Mouse (Mus musculus): ENCODE measurements around the gene Bcl9. TPM values are rescaled to one million over a fixed set of nuclear protein-coding genes. Genes with fewer than 3 reads are reported as not detected.
A peak's percentile ranks its signal among the peaks of the same experiment; 100 is the strongest.

Bcl9 gene
- polyA plus RNA-seq, 1 experiment from 2014 or later, result 59.8 TPM

GRCm38 (mm10) chr3:97231857-97232256 lies 65.9 kb downstream of the Bcl9 start:
- WGBS, result 94% methylated on average over 9 of the region's 9 CpGs

GRCm38 (mm10) chr3:97230631-97231404 lies 66.9 kb downstream of the Bcl9 start:
- no peak overlapping the region for H3K27ac ChIP-seq (ENCODE audit: low read depth, low read length)
- H3K9me3 ChIP-seq (ENCODE audit: control insufficient read depth, low read length), result no peaks in the 10 kb centered on the region; the same call in 1 of the 2 replicates
- ATAC-seq (ENCODE audit: low FRiP score), result no peak
- DNase-seq (ENCODE audit: low spot score, missing footprints), result peak; percentile 81
- no peak overlapping the region for H3K9ac ChIP-seq (ENCODE audit: low read length)
- no peak overlapping the region for H3K4me3 ChIP-seq (ENCODE audit: low read depth, low read length)
- no peak overlapping the region for H3K4me2 ChIP-seq
- no peaks in the 10 kb centered on the region for H3K36me3 ChIP-seq (ENCODE audit: control insufficient read depth, insufficient read depth, low read length)
- no peaks in the 10 kb centered on the region for H3K27me3 ChIP-seq (ENCODE audit: control insufficient read depth, insufficient read depth, low read length)
- 96% methylated on average over 5 of the region's 5 CpGs for WGBS
- peaks cover 18% of the 10 kb centered on the region for H3K4me1 ChIP-seq (ENCODE audit: control insufficient read depth, insufficient read depth, low read length)

More at GRCm38 (mm10) chr3:97231857-97232256, 65.9 kb downstream of the Bcl9 start:
- ATAC-seq (ENCODE audit: low FRiP score) (no peak), DNase-seq (ENCODE audit: low spot score, missing footprints) (no peak)
- no peaks in the 10 kb centered on the region for H3K36me3 ChIP-seq (ENCODE audit: control insufficient read depth, insufficient read depth, low read length)
- no peak overlapping the region for H3K27ac ChIP-seq (ENCODE audit: low read depth, low read length)
- no peak overlapping the region for H3K9ac ChIP-seq (ENCODE audit: low read length)
- peaks cover 10% of the 10 kb centered on the region for H3K4me1 ChIP-seq (ENCODE audit: control insufficient read depth, insufficient read depth, low read length)
- H3K9me3 ChIP-seq (ENCODE audit: control insufficient read depth, low read length), result no peaks in the 10 kb centered on the region; the same call in 1 of the 2 replicates
- H3K27me3 ChIP-seq (ENCODE audit: control insufficient read depth, insufficient read depth, low read length), result no peaks in the 10 kb centered on the region
- H3K4me3 ChIP-seq (ENCODE audit: low read depth, low read length), result no peak overlapping the region
- no peak overlapping the region for H3K4me2 ChIP-seq

GRCm38 (mm10) chr3:97228457-97228856 lies 69.3 kb downstream of the Bcl9 start:
- Histone ChIP-seq H3K9ac (ENCODE audit: low read length) (peak overlapping the region; percentile 73), H3K9me3 (ENCODE audit: control insufficient read depth, low read length) (no peaks in the 10 kb centered on the region; the same call in 1 of the 2 replicates), H3K4me3 (ENCODE audit: low read depth, low read length) (peak overlapping the region; percentile 80), H3K36me3 (ENCODE audit: control insufficient read depth, insufficient read depth, low read length) (no peaks in the 10 kb centered on the region), H3K4me1 (ENCODE audit: control insufficient read depth, insufficient read depth, low read length) (peaks cover 23% of the 10 kb centered on the region), H3K4me2 (peak overlapping the region; percentile 82), H3K27me3 (ENCODE audit: control insufficient read depth, insufficient read depth, low read length) (no peaks in the 10 kb centered on the region), H3K27ac (ENCODE audit: low read depth, low read length) (peak overlapping the region; percentile 85; the same call in 1 of the 2 replicates)
- DNase-seq (ENCODE audit: low spot score, missing footprints) (peak; percentile 92), ATAC-seq (ENCODE audit: low FRiP score) (no peak)
- 12% methylated on average over 12 of the region's 12 CpGs for WGBS

- Histone ChIP-seq H3K27ac (ENCODE audit: low read depth, low read length) (peak overlapping the region; percentile 85), H3K4me2 (peak overlapping the region; percentile 82), H3K9me3 (ENCODE audit: control insufficient read depth, low read length) (no peaks in the 10 kb centered on the region; the same call in 1 of the 2 replicates), H3K4me1 (ENCODE audit: control insufficient read depth, insufficient read depth, low read length) (peaks cover 23% of the 10 kb centered on the region), H3K9ac (ENCODE audit: low read length) (peak overlapping the region; percentile 73), H3K27me3 (ENCODE audit: control insufficient read depth, insufficient read depth, low read length) (no peaks in the 10 kb centered on the region), H3K4me3 (ENCODE audit: low read depth, low read length) (peak overlapping the region; percentile 80), H3K36me3 (ENCODE audit: control insufficient read depth, insufficient read depth, low read length) (no peaks in the 10 kb centered on the region)
- ATAC-seq (ENCODE audit: low FRiP score), result peak; percentile 45
- 0% methylated on average over 16 of the region's 16 CpGs for WGBS
- no peak for DNase-seq (ENCODE audit: low spot score, missing footprints)
Measured at GRCm38 (mm10) chr3:97228020-97228419, 69.7 kb downstream of the Bcl9 start.

- 2% methylated on average over 39 of the region's 79 CpGs for WGBS
- no peaks in the 10 kb centered on the region; the same call in 1 of the 2 replicates for H3K9me3 ChIP-seq (ENCODE audit: control insufficient read depth, low read length)
Measured at GRCm38 (mm10) chr3:97227259-97228005, 70.3 kb downstream of the Bcl9 start.

GRCm38 (mm10) chr3:97226719-97227118 lies 71.0 kb downstream of the Bcl9 start:
- peak; percentile 6 for ATAC-seq (ENCODE audit: low FRiP score)
- Histone ChIP-seq H3K4me1 (ENCODE audit: control insufficient read depth, insufficient read depth, low read length) (peaks cover 23% of the 10 kb centered on the region), H3K4me3 (ENCODE audit: low read depth, low read length) (peak overlapping the region; percentile 80), H3K27me3 (ENCODE audit: control insufficient read depth, insufficient read depth, low read length) (no peaks in the 10 kb centered on the region), H3K9me3 (ENCODE audit: control insufficient read depth, low read length) (no peaks in the 10 kb centered on the region; the same call in 1 of the 2 replicates), H3K9ac (ENCODE audit: low read length) (peak overlapping the region; percentile 87), H3K4me2 (peak overlapping the region; percentile 78), H3K36me3 (ENCODE audit: control insufficient read depth, insufficient read depth, low read length) (no peaks in the 10 kb centered on the region; the same call in 1 of the 2 replicates), H3K27ac (ENCODE audit: low read depth, low read length) (peak overlapping the region; percentile 90)
- DNase-seq (ENCODE audit: low spot score, missing footprints), result peak; percentile 95
- under 1% methylated on average over 17 of the region's 18 CpGs for WGBS

More at GRCm38 (mm10) chr3:97227259-97228005, 70.3 kb downstream of the Bcl9 start:
- Histone ChIP-seq H3K4me3 (ENCODE audit: low read depth, low read length) (peak overlapping the region; percentile 80), H3K9ac (ENCODE audit: low read length) (peak overlapping the region; percentile 87), H3K27me3 (ENCODE audit: control insufficient read depth, insufficient read depth, low read length) (no peaks in the 10 kb centered on the region), H3K27ac (ENCODE audit: low read depth, low read length) (peak overlapping the region; percentile 90), H3K36me3 (ENCODE audit: control insufficient read depth, insufficient read depth, low read length) (no peaks in the 10 kb centered on the region), H3K4me2 (peak overlapping the region; percentile 82), H3K4me1 (ENCODE audit: control insufficient read depth, insufficient read depth, low read length) (peaks cover 23% of the 10 kb centered on the region)
- DNase-seq (ENCODE audit: low spot score, missing footprints) (peak; percentile 99), ATAC-seq (ENCODE audit: low FRiP score) (peak; percentile 91)

GRCm38 (mm10) chr3:97225231-97225630 lies 72.5 kb downstream of the Bcl9 start:
- H3K27me3 ChIP-seq (ENCODE audit: control insufficient read depth, insufficient read depth, low read length), result no peaks in the 10 kb centered on the region
- ATAC-seq (ENCODE audit: low FRiP score), result no peak
- no peak overlapping the region for H3K27ac ChIP-seq (ENCODE audit: low read depth, low read length)
- H3K4me3 ChIP-seq (ENCODE audit: low read depth, low read length), result no peak overlapping the region
- peaks cover 23% of the 10 kb centered on the region for H3K4me1 ChIP-seq (ENCODE audit: control insufficient read depth, insufficient read depth, low read length)
- WGBS, result 80% methylated on average over 5 of the region's 5 CpGs
- no peaks in the 10 kb centered on the region for H3K9me3 ChIP-seq (ENCODE audit: control insufficient read depth, low read length)
- H3K9ac ChIP-seq (ENCODE audit: low read length), result no peak overlapping the region
- peaks cover 2% of the 10 kb centered on the region; the same call in 1 of the 2 replicates for H3K36me3 ChIP-seq (ENCODE audit: control insufficient read depth, insufficient read depth, low read length)
- H3K4me2 ChIP-seq, result no peak overlapping the region
- DNase-seq (ENCODE audit: low spot score, missing footprints), result peak; percentile 61

GRCm38 (mm10) chr3:97223261-97223660 lies 74.5 kb downstream of the Bcl9 start:
- Histone ChIP-seq H3K4me3 (ENCODE audit: low read depth, low read length) (no peak overlapping the region), H3K9ac (ENCODE audit: low read length) (no peak overlapping the region), H3K9me3 (ENCODE audit: control insufficient read depth, low read length) (no peaks in the 10 kb centered on the region), H3K4me2 (no peak overlapping the region), H3K27me3 (ENCODE audit: control insufficient read depth, insufficient read depth, low read length) (no peaks in the 10 kb centered on the region), H3K27ac (ENCODE audit: low read depth, low read length) (no peak overlapping the region), H3K36me3 (ENCODE audit: control insufficient read depth, insufficient read depth, low read length) (peaks cover 9% of the 10 kb centered on the region), H3K4me1 (ENCODE audit: control insufficient read depth, insufficient read depth, low read length) (peaks cover 17% of the 10 kb centered on the region)
- 84% methylated on average over 9 of the region's 9 CpGs for WGBS
- ATAC-seq (ENCODE audit: low FRiP score) (no peak), DNase-seq (ENCODE audit: low spot score, missing footprints) (peak; percentile 12)

- ATAC-seq (ENCODE audit: low FRiP score), result no peak
Measured at GRCm38 (mm10) chr3:97215526-97215925, 82.2 kb downstream of the Bcl9 start.

More at GRCm38 (mm10) chr3:97215526-97215925, 82.2 kb downstream of the Bcl9 start:
- Histone ChIP-seq H3K4me1 (ENCODE audit: control insufficient read depth, insufficient read depth, low read length) (no peaks in the 10 kb centered on the region), H3K9ac (ENCODE audit: low read length) (no peak overlapping the region), H3K36me3 (ENCODE audit: control insufficient read depth, insufficient read depth, low read length) (peaks cover 47% of the 10 kb centered on the region), H3K4me2 (no peak overlapping the region), H3K4me3 (ENCODE audit: low read depth, low read length) (no peak overlapping the region), H3K27me3 (ENCODE audit: control insufficient read depth, insufficient read depth, low read length) (no peaks in the 10 kb centered on the region), H3K27ac (ENCODE audit: low read depth, low read length) (no peak overlapping the region), H3K9me3 (ENCODE audit: control insufficient read depth, low read length) (no peaks in the 10 kb centered on the region)
- DNase-seq (ENCODE audit: low spot score, missing footprints), result no peak
- 71% methylated on average over 3 of the region's 3 CpGs for WGBS
